In genomic region chr4:12657820-12658219, GRCm38 (mm10) we compare ENCODE assay signal across 13 mouse cellular contexts.
"Had no signal": no experiment of that assay in that cellular context is flagged by ENCODE, and none has a peak within 500 bp of the region (broad histone marks: within the 10 kb centered on the region; RNA-seq: fewer than 3 reads in every experiment).

No protein-coding gene starts in this region.

- H3K4me2 ChIP-seq: liver, embryonic 11.5 days; liver, embryonic 15.5 days; neural tube, embryonic 12.5 days; stomach, embryonic 15.5 days had no signal

- H3K4me3 ChIP-seq: left cerebral cortex, adult 2 months; limb, embryonic 10.5 days; liver, embryonic 15.5 days; neural tube, embryonic 12.5 days; stomach, embryonic 15.5 days had no signal

- ATAC-seq: intestine, postnatal 0 days had no signal

- DNase-seq: kidney, adult 8-10 months; kidney, postnatal 25 days; lung, adult 2 months; lung, postnatal 36 days; right cerebral cortex, postnatal 14 days; thymus, postnatal 4 days had no signal

- H3K9ac ChIP-seq: liver, embryonic 15.5 days; neural tube, embryonic 12.5 days; stomach, embryonic 15.5 days had no signal

- H3K27ac ChIP-seq: left cerebral cortex, adult 2 months; limb, embryonic 10.5 days; liver, embryonic 15.5 days; neural tube, embryonic 12.5 days; stomach, embryonic 15.5 days had no signal

- H3K9me3 ChIP-seq: limb, embryonic 10.5 days; liver, embryonic 15.5 days; neural tube, embryonic 12.5 days; stomach, embryonic 15.5 days had no signal

- H3K27me3 ChIP-seq: liver, embryonic 15.5 days; neural tube, embryonic 12.5 days; stomach, embryonic 15.5 days had no signal

- H3K4me1 ChIP-seq: liver, embryonic 15.5 days had no signal

- H3K36me3 ChIP-seq: limb, embryonic 10.5 days; liver, embryonic 15.5 days; neural tube, embryonic 12.5 days; stomach, embryonic 15.5 days had no signal
